Mouse (Mus musculus) kidney, postnatal 25 days (tissue): ENCODE measurements around the gene Mrps7.

Experiments used
- DNase-seq, 2 experiments: peaks; one replicate each; pipeline ENCODE4 v3.0.0; 2021; ENCODE audit warnings: mixed read lengths in 2 of 2

Mrps7 gene

GRCm38 (mm10) chr11:115609576-115609975 lies 5.9 kb downstream of the Mrps7 start:
- DNase-seq, result no peak

GRCm38 (mm10) chr11:115611173-115611572 lies 7.4 kb downstream of the Mrps7 start:
- DNase-seq, result no peak

GRCm38 (mm10) chr11:115612059-115612409 lies 8.3 kb downstream of the Mrps7 start:
- peak; percentile 94 to 95 for DNase-seq

GRCm38 (mm10) chr11:115612410-115613137 lies 8.8 kb downstream of the Mrps7 start, which contains the start of gene Mif4gd:
Gene Mif4gd (minus strand): TSS chr11:115612969.
- peak; percentile 96 for DNase-seq

GRCm38 (mm10) chr11:115613138-115613945 lies 9.6 kb downstream of the Mrps7 start:
- no peak for DNase-seq

GRCm38 (mm10) chr11:115614346-115615107 lies 10.8 kb downstream of the Mrps7 start:
- peak in 1 of 2 experiments; percentile 41 for DNase-seq

- peak; percentile 44 to 69 for DNase-seq
Measured at GRCm38 (mm10) chr11:115615108-115615825, 11.5 kb downstream of the Mrps7 start.

GRCm38 (mm10) chr11:115615875-115616274 lies 12.2 kb downstream of the Mrps7 start:
- DNase-seq, result peak; percentile 47 to 81

- DNase-seq, result no peak
Measured at GRCm38 (mm10) chr11:115616371-115616770, 12.6 kb downstream of the Mrps7 start.

GRCm38 (mm10) chr11:115616893-115617292 lies 13.2 kb downstream of the Mrps7 start:
- peak; percentile 59 to 86 for DNase-seq

- peak; percentile 42 to 61 for DNase-seq
Measured at GRCm38 (mm10) chr11:115618001-115618400, 14.3 kb downstream of the Mrps7 start.

GRCm38 (mm10) chr11:115618732-115619516 lies 15.2 kb downstream of the Mrps7 start:
- DNase-seq, result peak in 1 of 2 experiments; percentile 61

- DNase-seq, result no peak
Measured at GRCm38 (mm10) chr11:115619949-115620348, 16.2 kb downstream of the Mrps7 start.

- DNase-seq, result peak in 1 of 2 experiments; percentile 62
Measured at GRCm38 (mm10) chr11:115623487-115624070, 19.9 kb downstream of the Mrps7 start.

- peak; percentile 86 to 92 for DNase-seq
Measured at GRCm38 (mm10) chr11:115625877-115626276, 22.2 kb downstream of the Mrps7 start.

GRCm38 (mm10) chr11:115626824-115627616 lies 23.3 kb downstream of the Mrps7 start:
- DNase-seq, result no peak

GRCm38 (mm10) chr11:115627705-115628464 lies 24.2 kb downstream of the Mrps7 start, which contains the start of gene Slc25a19:
Gene Slc25a19 (minus strand): TSS chr11:115628295.
- DNase-seq, result peak; percentile 100

- DNase-seq, result no peak
Measured at GRCm38 (mm10) chr11:115628465-115629101, 24.9 kb downstream of the Mrps7 start.
